Mouse (Mus musculus): Measurements from ENCODE around the gene Morn3. TPM values are rescaled to one million over a fixed set of nuclear protein-coding genes. Genes with fewer than 3 reads are reported as not detected.
A peak's percentile ranks its signal among the peaks of the same experiment; 100 is the strongest.

The Morn3 gene
- polyA plus RNA-seq, 1 experiment from 2014 or later = 0.41 TPM

DNA sequence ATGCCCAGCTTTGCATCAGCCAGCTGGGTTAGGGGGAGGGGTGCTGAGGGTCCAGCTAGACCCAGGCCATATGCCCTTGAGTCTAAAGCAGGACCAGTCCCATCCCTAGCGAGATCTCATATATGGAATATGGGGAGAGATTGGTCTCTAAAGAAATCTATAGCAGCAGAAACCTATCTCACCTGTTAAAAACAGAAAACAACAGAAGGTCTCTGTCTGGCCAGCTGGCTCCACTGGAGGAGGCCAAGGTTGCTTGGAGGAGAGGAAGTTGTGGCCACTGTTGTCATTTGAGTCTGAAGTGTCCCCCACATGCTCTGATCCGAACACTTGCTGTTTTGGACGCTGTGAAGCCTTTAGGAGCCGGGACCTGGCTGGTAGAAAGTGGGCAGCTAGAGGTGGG, 42.0 kb upstream of the Morn3 start:
- H3K9ac ChIP-seq (ENCODE audit: low read length) = no peak overlapping the region
- no peak overlapping the region for H3K4me2 ChIP-seq (replicated peaks; ENCODE audit: low read depth)
- no peaks in the 10 kb centered on the region for H3K9me3 ChIP-seq (ENCODE audit: control insufficient read depth, low read length)
- 98% methylated on average over 4 of the region's 4 CpGs for WGBS
- no peak for ATAC-seq (ENCODE audit: low FRiP score, low TSS enrichment)
- no peaks in the 10 kb centered on the region for H3K36me3 ChIP-seq (ENCODE audit: control insufficient read depth, insufficient read depth, low read length)
- DNase-seq (ENCODE audit: low spot score) = no peak
- H3K27ac ChIP-seq (replicated peaks) = no peak overlapping the region
- H3K27me3 ChIP-seq (ENCODE audit: control insufficient read depth, insufficient read depth, low read length) = no peaks in the 10 kb centered on the region
- H3K4me1 ChIP-seq (replicated peaks; ENCODE audit: control insufficient read depth, insufficient read depth) = no peaks in the 10 kb centered on the region
- no peak for TF ChIP-seq CTCF (IDR thresholded peaks at IDR 0.05; ENCODE audit: low read depth)
- H3K4me3 ChIP-seq (ENCODE audit: low read depth, low read length) = no peak overlapping the region

DNA sequence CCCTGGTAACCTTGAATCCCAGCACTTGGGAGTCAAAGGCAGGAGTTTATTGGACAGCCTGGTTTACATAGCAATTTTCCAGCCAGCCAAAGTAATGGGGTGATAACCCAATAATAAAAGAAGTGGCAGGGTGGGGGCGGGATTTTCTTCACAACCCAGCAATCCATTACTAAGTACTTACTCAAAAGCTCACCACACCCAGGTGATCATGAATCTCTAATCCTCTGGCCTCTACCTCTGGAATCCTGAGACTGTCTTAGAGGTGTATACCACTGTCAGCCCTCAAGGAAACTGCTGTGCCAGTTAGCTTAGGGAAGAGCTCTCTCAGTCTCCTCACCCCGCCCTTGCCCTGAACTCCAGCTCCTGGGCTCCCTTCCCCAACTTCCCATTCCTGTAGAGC, 39.7 kb upstream of the Morn3 start:
- Histone ChIP-seq H3K4me3 (ENCODE audit: low read depth, low read length) (no peak overlapping the region), H3K4me2 (replicated peaks; ENCODE audit: low read depth) (no peak overlapping the region), H3K4me1 (replicated peaks; ENCODE audit: control insufficient read depth, insufficient read depth) (no peaks in the 10 kb centered on the region), H3K36me3 (ENCODE audit: control insufficient read depth, insufficient read depth, low read length) (no peaks in the 10 kb centered on the region), H3K9me3 (ENCODE audit: control insufficient read depth, low read length) (no peaks in the 10 kb centered on the region), H3K27ac (replicated peaks) (no peak overlapping the region), H3K9ac (ENCODE audit: low read length) (no peak overlapping the region), H3K27me3 (ENCODE audit: control insufficient read depth, insufficient read depth, low read length) (no peaks in the 10 kb centered on the region)
- ATAC-seq (ENCODE audit: low FRiP score, low TSS enrichment) (no peak), DNase-seq (ENCODE audit: low spot score) (no peak)
- TF ChIP-seq CTCF (IDR thresholded peaks at IDR 0.05; ENCODE audit: low read depth) = no peak
- 94% methylated on average over 2 of the region's 2 CpGs for WGBS

GRCm38 (mm10) chr5:123083340-123084050, 36.7 kb upstream of the Morn3 start:
- TF ChIP-seq EP300 (optimal IDR thresholded peaks at IDR 0.05) (no peak), CTCF (IDR thresholded peaks at IDR 0.05; ENCODE audit: low read depth) (no peak)
- DNase-seq (ENCODE audit: low spot score) (no peak), ATAC-seq (ENCODE audit: low FRiP score, low TSS enrichment) (no peak)
- H3K4me1 ChIP-seq (replicated peaks; ENCODE audit: control insufficient read depth, insufficient read depth) = no peaks in the 10 kb centered on the region
- H3K9me3 ChIP-seq (ENCODE audit: control insufficient read depth, low read length) = no peaks in the 10 kb centered on the region
- H3K9ac ChIP-seq (ENCODE audit: low read length) = no peak overlapping the region
- no peak overlapping the region for H3K27ac ChIP-seq (replicated peaks)
- H3K36me3 ChIP-seq (ENCODE audit: control insufficient read depth, insufficient read depth, low read length) = no peaks in the 10 kb centered on the region
- H3K4me3 ChIP-seq (ENCODE audit: low read depth, low read length) = no peak overlapping the region
- H3K27me3 ChIP-seq (ENCODE audit: control insufficient read depth, insufficient read depth, low read length) = no peaks in the 10 kb centered on the region
- 57% methylated on average over 13 of the region's 13 CpGs for WGBS
- H3K4me2 ChIP-seq (replicated peaks; ENCODE audit: low read depth) = no peak overlapping the region

DNA sequence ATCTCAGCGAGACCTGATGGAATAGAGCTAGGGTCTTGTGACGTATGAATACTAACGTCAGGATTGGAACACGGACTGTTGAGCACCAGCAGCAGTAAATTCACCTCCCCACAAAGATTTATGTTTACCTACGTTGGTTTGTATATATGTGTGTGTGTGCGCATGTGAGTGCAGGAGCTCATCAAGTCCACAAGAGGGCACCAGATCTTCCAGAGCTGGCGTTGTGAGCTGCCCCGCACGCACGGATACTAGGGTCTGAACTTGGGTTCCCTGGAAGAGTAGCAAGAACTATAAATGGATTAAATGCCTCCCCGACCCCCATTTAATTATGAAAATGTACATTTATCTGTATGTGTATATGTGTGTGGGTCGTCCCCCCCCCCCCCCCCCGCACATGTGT, 33.7 kb upstream of the Morn3 start:
- H3K36me3 ChIP-seq (ENCODE audit: control insufficient read depth, insufficient read depth, low read length) = no peaks in the 10 kb centered on the region
- no peaks in the 10 kb centered on the region for H3K27me3 ChIP-seq (ENCODE audit: control insufficient read depth, insufficient read depth, low read length)
- WGBS = 94% methylated on average over 12 of the region's 13 CpGs
- no peak overlapping the region for H3K4me3 ChIP-seq (ENCODE audit: low read depth, low read length)
- H3K9ac ChIP-seq (ENCODE audit: low read length) = no peak overlapping the region
- no peak overlapping the region for H3K27ac ChIP-seq (replicated peaks)
- TF ChIP-seq EP300 (optimal IDR thresholded peaks at IDR 0.05) = no peak
- TF ChIP-seq CTCF (IDR thresholded peaks at IDR 0.05; ENCODE audit: low read depth) = peak; percentile 34
- H3K4me1 ChIP-seq (replicated peaks; ENCODE audit: control insufficient read depth, insufficient read depth) = no peaks in the 10 kb centered on the region
- H3K9me3 ChIP-seq (ENCODE audit: control insufficient read depth, low read length) = no peaks in the 10 kb centered on the region
- H3K4me2 ChIP-seq (replicated peaks; ENCODE audit: low read depth) = no peak overlapping the region
- DNase-seq (ENCODE audit: low spot score) = no peak
- no peak for ATAC-seq (ENCODE audit: low FRiP score, low TSS enrichment)

- no peak overlapping the region for H3K27ac ChIP-seq (replicated peaks)
- ATAC-seq (ENCODE audit: low FRiP score, low TSS enrichment) (no peak), DNase-seq (ENCODE audit: low spot score) (no peak)
- H3K4me3 ChIP-seq (ENCODE audit: low read depth, low read length) = no peak overlapping the region
- H3K9me3 ChIP-seq (ENCODE audit: control insufficient read depth, low read length) = no peaks in the 10 kb centered on the region
- no peaks in the 10 kb centered on the region for H3K4me1 ChIP-seq (replicated peaks; ENCODE audit: control insufficient read depth, insufficient read depth)
- WGBS = 71% methylated on average over 8 of the region's 8 CpGs
- H3K4me2 ChIP-seq (replicated peaks; ENCODE audit: low read depth) = no peak overlapping the region
- TF ChIP-seq CTCF (IDR thresholded peaks at IDR 0.05; ENCODE audit: low read depth) (no peak), EP300 (optimal IDR thresholded peaks at IDR 0.05) (no peak)
- no peaks in the 10 kb centered on the region for H3K27me3 ChIP-seq (ENCODE audit: control insufficient read depth, insufficient read depth, low read length)
- no peak overlapping the region for H3K9ac ChIP-seq (ENCODE audit: low read length)
- H3K36me3 ChIP-seq (ENCODE audit: control insufficient read depth, insufficient read depth, low read length) = no peaks in the 10 kb centered on the region
Observed at GRCm38 (mm10) chr5:123080041-123080440, 33.2 kb upstream of the Morn3 start.

DNA sequence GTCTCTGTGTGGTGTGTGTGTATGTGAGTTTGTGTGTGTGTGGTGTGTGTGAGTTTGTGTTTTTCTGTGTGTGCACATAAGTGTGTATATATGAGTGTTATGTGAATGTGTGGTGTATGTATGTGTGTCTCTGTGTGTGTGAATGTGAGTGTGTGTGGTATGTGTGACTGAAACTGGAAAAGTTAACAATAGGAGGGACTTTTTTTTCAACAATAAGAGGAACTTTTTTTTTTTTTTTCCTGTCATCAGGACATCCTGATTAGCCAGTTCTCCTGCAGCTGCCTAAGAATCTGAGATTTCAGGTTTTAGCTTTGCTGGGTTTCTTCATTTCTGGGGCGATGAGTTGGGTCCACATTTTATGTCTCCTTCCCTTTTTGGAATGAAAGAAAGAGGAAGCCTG, 32.8 kb upstream of the Morn3 start:
- no peak for DNase-seq (ENCODE audit: low spot score)
- no peaks in the 10 kb centered on the region for H3K27me3 ChIP-seq (ENCODE audit: control insufficient read depth, insufficient read depth, low read length)
- no peak overlapping the region for H3K27ac ChIP-seq (replicated peaks)
- 82% methylated on average over 1 of the region's 1 CpGs for WGBS
- H3K9me3 ChIP-seq (ENCODE audit: control insufficient read depth, low read length) = no peaks in the 10 kb centered on the region
- H3K36me3 ChIP-seq (ENCODE audit: control insufficient read depth, insufficient read depth, low read length) = no peaks in the 10 kb centered on the region
- no peak overlapping the region for H3K4me2 ChIP-seq (replicated peaks; ENCODE audit: low read depth)
- H3K4me1 ChIP-seq (replicated peaks; ENCODE audit: control insufficient read depth, insufficient read depth) = no peaks in the 10 kb centered on the region
- TF ChIP-seq CTCF (IDR thresholded peaks at IDR 0.05; ENCODE audit: low read depth) (no peak), EP300 (optimal IDR thresholded peaks at IDR 0.05) (no peak)
- H3K4me3 ChIP-seq (ENCODE audit: low read depth, low read length) = no peak overlapping the region
- no peak for ATAC-seq (ENCODE audit: low FRiP score, low TSS enrichment)
- no peak overlapping the region for H3K9ac ChIP-seq (ENCODE audit: low read length)
